Mouse (Mus musculus) frontal cortex, postnatal 14 days (tissue): ENCODE data around the gene Sorl1.

Experiments
- DNase-seq, 2 experiments: peaks; one replicate each; pipeline ENCODE4 v3.0.0; 2022; ENCODE audit warnings: low spot score in 2 of 2

Gene Sorl1

DNA sequence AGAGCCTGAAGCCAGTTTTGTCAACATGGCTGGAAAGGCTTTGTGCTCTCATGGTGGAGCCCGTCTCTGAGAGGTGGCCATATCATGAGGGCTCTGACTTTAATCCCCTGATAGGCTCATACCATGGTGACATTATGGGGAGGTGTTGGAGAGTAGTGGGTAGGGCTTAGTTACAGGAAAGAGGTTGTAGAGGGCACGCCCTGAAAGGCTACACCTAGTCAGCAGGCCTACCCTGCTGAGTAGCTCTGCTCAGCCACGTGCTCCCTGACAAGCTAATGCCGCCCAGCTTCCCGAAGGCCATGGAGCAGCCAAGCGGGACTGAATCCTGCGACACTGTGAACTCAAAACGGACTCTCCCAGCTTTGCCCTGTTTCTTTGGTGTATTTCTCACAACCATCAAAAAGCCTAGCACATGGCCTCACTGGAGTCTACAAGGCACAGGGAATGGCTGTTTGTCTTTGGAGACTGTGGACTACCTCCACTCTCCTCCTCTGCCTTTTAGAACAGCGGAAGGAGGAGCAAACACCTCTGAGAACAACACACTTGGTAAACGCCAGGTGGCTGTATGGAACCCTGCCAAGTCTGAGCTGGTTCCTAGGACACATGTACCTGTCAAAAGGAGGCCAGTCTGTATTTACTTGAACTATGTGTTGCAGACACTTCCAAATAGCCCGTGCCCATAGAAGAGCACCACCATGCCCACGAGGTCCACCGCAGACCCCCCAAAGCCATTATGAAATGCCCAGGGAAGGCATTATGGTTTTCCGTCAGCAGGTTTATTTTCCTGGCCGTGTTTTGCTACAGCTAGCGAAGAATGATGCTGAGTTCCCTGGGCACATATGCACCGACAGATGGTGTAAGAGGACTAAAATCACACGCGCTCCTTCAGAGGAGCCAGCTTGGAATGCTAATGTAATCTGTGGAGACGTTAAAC is 69.5 kb downstream of the Sorl1 start:
- DNase-seq, result peak; percentile 62 to 64

DNA sequence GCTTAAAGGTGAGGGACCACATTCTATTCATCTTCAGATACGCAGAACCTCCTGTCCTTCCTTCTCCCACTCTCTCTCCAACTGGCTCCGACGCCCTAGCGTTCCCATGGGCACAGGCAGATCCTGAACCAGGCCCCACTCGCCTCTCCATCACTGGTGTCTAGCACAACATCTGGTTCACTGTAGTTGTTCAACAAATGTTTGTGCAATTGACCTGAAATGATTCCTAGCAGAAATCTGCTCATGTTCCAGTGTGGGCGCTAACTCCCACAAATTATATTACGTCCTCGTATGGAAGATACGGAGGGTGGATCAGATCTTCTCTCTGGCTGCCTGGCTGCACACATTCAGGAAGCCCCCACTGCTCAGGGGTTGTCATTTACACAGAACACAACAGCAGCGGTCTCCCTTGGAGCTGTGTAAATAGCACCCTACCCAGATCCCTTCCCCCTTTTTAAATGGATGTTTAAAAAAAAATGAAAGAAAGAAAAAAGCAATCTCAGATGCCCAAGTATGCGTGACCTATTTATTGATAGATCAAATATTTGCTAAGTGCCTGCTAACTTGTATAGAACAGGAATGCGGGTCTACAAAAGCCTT is 70.4 kb downstream of the Sorl1 start:
- no peak for DNase-seq

GRCm38 (mm10) chr9:42052713-42053356 is 71.3 kb downstream of the Sorl1 start:
- DNase-seq, result no peak

DNA sequence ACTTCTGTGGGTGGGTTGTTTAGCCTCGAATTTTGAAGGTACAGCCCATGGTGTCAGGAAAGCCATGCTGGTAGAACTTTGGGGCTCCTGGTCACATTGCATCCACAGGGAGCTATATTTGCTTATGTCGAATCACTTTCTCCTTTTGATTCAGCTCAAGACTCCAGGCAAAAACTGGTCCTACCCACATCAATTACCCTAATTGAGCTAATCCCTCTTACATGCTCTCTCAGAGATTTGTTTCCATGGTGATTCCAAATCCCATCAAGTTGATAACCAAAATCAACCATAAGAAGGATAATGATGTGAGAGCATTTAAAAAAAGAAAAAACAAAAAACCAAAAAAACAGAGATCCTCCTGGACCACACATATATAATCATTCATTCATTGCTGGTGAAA is 75.6 kb downstream of the Sorl1 start:
- DNase-seq, result no peak

- no peak for DNase-seq
Observed at GRCm38 (mm10) chr9:42047786-42048185, 76.3 kb downstream of the Sorl1 start.

DNA sequence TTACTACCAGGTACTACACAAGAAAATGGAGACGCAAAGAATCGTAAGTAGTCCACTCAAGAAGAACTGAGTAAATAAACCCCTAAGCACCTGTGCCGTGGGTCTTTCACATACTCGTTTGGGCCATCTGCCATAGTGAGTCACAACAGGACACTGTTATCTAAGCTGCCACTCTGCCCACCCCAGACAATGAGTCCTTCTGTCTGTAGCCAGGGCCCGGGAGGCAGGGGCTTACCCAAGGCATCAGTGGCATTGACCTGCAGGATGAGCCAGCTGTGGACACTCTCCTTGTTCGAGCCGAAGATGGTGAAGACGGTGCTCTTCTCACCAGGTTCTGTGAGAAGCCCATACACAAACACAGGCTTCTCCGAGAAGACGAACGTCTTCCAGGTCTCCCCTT is 77.8 kb downstream of the Sorl1 start:
- no peak for DNase-seq

GRCm38 (mm10) chr9:42044651-42045050 is 79.4 kb downstream of the Sorl1 start:
- DNase-seq, result no peak

DNA sequence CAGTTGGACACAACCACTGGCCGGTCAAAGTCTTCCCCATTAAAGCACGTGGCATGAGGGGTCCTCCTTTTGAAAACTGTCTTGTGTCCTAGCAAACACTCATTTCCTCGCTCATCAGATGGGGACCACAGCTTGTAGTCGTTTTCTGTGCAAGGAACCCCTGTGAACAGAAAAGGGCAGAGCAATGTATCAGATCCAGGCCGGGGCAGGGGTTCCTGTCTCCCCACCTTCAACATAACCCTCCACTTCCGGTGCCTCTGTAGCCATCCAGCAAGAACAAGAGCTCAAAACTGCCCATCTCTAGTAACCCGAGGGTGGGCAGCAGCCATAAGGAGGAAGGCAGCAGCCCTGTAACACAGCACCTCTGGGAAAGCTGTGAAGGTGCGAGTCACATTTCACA is 80.2 kb downstream of the Sorl1 start:
- DNase-seq, result no peak

- DNase-seq, result no peak
Observed at GRCm38 (mm10) chr9:42039000-42039992, 84.8 kb downstream of the Sorl1 start.

GRCm38 (mm10) chr9:42036885-42037284 is 87.2 kb downstream of the Sorl1 start:
- DNase-seq, result no peak

- DNase-seq, result no peak
Observed at GRCm38 (mm10) chr9:42035995-42036394, 88.1 kb downstream of the Sorl1 start.

DNA sequence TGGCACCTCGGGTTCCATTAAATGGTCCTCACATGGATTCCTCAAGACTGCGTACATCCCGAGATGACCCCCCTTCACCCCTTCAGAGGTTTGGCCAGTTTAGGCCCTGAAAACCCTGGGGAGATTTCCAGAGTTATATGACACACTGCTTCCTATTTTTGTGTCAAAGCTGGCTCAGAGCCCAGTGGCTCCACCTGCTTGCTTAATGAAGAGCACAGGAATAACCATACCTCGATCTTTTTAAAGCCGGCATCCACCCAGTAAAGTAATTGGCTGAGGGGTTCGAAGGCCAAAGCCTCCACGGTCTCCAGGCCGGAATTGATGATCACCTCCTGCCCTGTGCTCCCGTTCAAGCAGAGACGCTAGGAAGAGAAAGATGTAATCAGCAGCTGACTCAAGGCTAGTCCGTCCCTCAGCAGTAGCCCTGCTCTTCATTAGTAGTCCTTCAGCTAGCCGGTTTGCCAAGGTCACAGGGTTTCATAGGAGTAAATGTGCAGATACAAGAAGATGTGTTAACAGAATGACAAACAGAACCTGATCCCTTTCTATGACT is 88.8 kb downstream of the Sorl1 start:
- DNase-seq, result no peak

DNA sequence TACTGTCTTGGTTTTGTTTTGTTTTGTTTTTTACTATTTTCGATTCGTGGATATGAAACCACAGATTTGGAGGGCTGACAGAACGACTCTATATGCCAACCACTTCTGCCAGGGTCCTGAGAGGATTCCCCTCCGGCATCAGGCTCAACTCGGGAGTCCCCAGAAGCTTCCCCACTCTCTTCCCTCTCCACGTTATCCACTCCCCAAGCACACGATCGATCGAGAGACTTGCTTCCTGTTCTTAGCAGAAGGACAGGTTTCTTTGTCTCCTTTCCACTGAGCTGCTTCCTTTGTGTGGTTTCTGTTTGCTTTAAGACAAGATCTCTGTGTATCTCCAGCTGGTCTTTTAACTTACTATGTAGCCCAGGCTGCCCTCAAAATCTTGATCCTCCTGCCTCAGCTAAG is 90.0 kb downstream of the Sorl1 start:
- DNase-seq, result no peak

DNA sequence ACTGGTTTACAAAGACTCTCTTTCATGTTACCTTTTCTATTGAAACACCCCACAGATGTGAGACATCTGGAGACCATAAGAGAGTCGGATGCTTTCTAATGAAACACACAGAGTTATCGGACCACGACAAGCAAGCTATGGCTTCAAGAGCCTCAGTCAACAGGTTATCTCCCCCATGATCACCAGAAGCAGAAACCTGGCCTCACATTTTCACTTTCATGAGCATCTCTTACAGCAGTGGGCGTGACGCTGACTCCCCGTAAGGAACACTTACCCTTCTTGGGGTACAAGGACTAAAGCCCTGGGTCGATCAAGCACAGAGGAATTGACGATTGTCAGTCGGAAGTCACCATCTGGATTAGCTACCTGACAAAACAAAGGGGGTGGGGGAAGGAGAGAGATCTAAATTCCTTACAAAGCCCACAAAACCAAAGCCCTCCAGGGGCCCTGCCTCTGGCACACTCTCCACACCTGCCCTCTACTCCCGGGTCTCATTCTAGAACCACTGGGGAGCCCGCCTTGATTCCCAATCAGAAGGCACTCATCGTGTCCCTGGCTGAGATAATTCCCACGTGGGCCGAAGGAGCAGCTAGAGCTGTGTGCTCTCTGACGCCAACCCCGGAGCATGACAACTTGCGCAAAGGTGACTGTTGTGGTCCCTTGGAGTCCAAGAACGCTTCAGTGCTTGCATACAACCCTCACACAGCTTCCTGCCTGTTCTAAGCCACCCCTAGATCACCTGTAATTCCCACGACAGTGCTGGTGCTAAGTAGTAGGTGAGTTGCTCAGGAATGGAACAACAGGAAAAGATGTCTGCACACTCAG is 90.6 kb downstream of the Sorl1 start:
- no peak for DNase-seq

DNA sequence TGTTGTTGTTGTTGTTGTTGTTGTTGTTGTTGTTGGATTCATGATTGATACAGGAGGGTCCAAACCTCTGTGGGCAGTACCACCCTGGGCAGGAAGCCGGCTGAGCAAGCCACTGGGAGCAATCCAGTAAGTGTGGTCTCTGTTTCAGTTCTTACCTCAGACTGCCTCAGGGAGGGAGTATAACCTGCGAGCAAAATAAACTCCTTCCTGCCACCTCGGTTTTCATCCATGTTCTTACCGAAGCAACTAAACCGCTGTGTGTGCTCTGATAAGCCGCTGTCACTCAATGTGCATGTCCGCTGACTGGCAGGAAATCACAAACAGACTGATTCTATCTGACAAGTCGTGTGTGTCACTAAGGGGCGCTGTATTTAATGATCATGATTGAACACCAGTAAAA is 91.7 kb downstream of the Sorl1 start:
- DNase-seq, result no peak

DNA sequence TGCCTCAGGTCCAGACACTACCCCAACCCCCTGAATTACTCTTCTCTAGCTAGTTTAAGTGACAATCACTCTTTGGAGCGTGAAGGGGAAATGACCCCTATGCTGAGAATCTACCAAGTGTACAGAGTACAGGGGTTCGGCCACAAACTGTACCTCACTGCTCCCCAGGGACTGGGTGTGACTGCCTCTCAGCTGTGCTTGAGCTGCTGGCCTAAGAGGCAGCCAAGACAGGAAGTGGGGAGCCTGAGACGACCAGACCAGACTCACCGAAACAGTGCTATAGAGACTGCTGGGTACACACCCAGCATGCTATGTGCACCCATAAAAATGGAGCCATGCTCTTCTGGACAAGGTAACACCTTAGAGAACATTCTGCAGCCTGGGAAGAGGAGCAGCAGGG is 95.3 kb downstream of the Sorl1 start:
- DNase-seq, result no peak

DNA sequence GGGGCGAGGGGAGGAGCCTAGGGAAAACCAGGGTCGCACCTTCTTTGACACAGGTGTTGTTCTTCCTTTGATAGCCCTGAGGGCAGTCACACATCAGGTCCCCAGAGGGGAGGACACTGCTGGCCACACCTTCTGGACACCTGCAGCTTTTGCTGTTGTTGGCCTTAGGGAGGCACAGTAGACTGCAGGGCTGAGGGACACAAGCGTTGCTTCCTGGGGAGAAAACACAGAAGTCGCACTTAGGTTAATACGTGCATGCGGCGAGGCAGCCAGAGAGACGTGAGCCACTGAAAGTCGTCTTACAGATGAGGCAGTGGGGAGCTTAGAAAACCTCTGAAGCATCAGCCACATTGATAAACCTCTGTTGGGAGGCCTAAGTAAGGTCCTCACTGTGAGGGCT is 99.8 kb downstream of the Sorl1 start:
- DNase-seq, result no peak

DNA sequence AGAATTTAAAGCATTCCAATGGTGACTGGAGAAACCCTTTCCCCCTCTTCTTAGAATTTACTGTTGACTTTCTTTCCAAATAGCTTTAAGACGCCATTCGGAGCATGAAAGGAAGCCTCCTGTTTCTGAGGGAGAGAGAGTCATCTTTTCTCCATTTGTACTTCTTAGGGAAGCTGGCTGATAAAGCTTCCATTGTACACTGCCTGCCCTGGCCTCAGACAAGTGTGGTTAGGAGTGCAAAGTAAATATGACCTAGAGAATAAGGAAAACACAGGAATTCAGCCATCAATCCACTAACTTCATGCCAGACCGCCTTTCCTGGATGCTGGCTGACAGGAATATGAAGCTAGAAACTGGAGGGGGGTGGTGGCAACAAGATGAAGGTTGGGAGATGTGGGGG is 100.7 kb downstream of the Sorl1 start:
- DNase-seq, result no peak

- no peak for DNase-seq
Observed at GRCm38 (mm10) chr9:42022318-42022717, 101.8 kb downstream of the Sorl1 start.

DNA sequence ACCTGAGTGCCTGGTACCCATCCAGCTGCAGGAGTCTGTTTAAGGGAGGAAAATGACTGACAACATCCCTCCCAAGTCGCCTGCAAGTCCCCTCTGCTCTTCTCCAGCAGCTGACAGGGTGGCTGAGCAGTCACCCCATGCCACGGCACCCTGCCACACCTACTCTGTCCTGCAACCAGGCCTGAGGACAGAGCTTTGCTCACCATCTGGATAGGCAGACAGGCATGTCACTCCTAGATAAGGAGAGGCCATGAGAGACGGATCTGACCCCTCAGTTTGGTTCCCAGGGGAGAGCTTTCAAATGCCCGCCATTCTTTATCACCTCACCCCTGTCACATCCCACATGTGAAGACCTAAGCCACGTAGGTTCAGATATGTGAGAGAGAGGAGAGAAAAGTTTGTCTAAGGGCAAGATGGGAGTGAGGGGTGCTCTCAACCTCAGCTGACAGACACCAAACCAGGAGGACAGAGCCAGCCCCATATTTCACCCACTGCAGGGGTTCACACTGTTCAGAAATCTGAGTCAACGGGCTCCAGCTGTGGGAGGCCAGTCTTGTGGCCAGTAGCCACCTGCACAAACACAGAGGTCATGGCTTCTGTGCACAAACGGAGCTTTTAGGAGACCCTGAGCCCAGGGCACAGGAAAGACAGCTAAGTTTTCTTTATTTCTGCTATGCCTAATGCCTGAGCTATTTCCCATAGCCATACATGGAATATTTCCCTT is 104.6 kb downstream of the Sorl1 start:
- DNase-seq, result no peak
